Mouse (Mus musculus): ENCODE data around the gene Edn2.

GRCm38 (mm10) chr4:120206471-120206891 is 45.5 kb downstream of the Edn2 start:
- TF ChIP-seq CTCF (IDR thresholded peaks at IDR 0.05; ENCODE audit: insufficient read depth, low read length) (no peak), POLR2A (IDR thresholded peaks at IDR 0.05; ENCODE audit: borderline replicate concordance, extremely low read depth, low read depth, low read length) (no peak)
